Mouse (Mus musculus) limb, embryonic 11.5 days (tissue): ENCODE data around the gene Gpr149. TPM values are rescaled to one million over a fixed set of nuclear protein-coding genes. Genes with fewer than 3 reads are reported as not detected.

Experiments
- ATAC-seq: fragments of 200-750 bp; cut with Nextera tagmentation; 2 replicates; pipeline ENCODE4 v1.8.0; 2017; ENCODE audit warnings: low read depth; ENCODE audit not compliant: insufficient number of reproducible peaks, low FRiP score, low TSS enrichment
- DNase-seq: peaks from one replicate; pipeline ENCODE4 v3.0.0-alpha.2; 2015; ENCODE audit warnings: low spot score
- H3K27ac ChIP-seq: fragments of 300-500 bp; sonication (generic); replicated peaks from 2 replicates; pipeline ENCODE4 v1.5.1; 2014; ENCODE audit warnings: low read depth, mild to moderate bottlenecking, low read length
- H3K27me3 ChIP-seq: fragments of 300-500 bp; sonication (generic); 2 replicates; pipeline ENCODE4 v1.6.1; 2014; ENCODE audit warnings: mild to moderate bottlenecking, low read length, mixed read lengths; ENCODE audit not compliant: control insufficient read depth, insufficient read depth
- H3K36me3 ChIP-seq: fragments of 300-500 bp; sonication (generic); 2 replicates; pipeline ENCODE4 v1.6.1; 2014; ENCODE audit warnings: mild to moderate bottlenecking, low read length, moderate library complexity, mixed read lengths; ENCODE audit not compliant: control insufficient read depth, insufficient read depth
- H3K4me1 ChIP-seq: fragments of 300-500 bp; sonication (generic); 2 replicates; pipeline ENCODE4 v1.6.1; 2014; ENCODE audit warnings: low read length, mixed read lengths; ENCODE audit not compliant: control insufficient read depth, insufficient read depth
- H3K4me2 ChIP-seq: fragments of 300-500 bp; sonication (generic); 2 replicates; pipeline ENCODE4 v1.6.1; 2014; ENCODE audit warnings: low read depth, mild to moderate bottlenecking, moderate library complexity; ENCODE audit not compliant: severe bottlenecking
- H3K4me3 ChIP-seq: fragments of 300-500 bp; sonication (generic); 2 replicates; pipeline ENCODE4 v1.5.1; 2014; ENCODE audit warnings: low read depth, low read length
- H3K9ac ChIP-seq: fragments of 300-500 bp; sonication (generic); 2 replicates; pipeline ENCODE4 v1.6.1; 2014; ENCODE audit warnings: mild to moderate bottlenecking, low read length
- H3K9me3 ChIP-seq: fragments of 300-500 bp; sonication (generic); 2 replicates; pipeline ENCODE4 v1.6.1; 2016; ENCODE audit warnings: low read length; ENCODE audit not compliant: control insufficient read depth
- WGBS: fragments of 180-500 bp; shearing (Covaris S2); extraction: QIAGEN DNeasy Blood & Tissue Kit; methylation state at CpG from one replicate; pipeline ENCODE4 v1.1.7; 2014; 5-methylcytosine and 5-hydroxymethylcytosine counted together
- polyA plus RNA-seq: library from polyadenylated mRNA; unstranded; fragments of >200 nt; fragmentation: Nextera tagmentation; extraction: Ambion mirVana; gene quantifications from 2 replicates; pipeline ENCODE4 v1.2.1, GENCODE M21; 2014

Gpr149 gene
- polyA plus RNA-seq, 1 experiment from 2014 or later: not detected

DNA sequence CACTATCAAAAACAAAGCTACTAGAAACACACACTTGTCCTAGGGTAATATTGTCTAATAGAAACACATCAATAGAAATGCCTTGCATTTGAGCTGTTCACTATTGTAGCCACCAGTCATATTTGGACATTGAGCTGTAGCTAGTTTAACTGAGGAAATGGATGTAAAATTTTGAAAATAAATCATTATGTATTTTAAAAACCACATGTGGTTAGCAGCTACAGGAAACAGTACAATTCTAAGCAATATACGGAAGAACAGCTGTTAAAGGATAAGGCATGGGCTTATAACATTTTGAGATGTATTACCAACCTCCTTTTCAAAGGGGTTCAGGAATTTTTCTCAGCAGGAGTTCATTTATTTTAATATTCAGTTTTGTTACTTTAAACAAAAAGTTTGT is 19.9 kb downstream of the Gpr149 start:
- H3K4me1 ChIP-seq: no peaks in the 10 kb centered on the region
- DNase-seq: no peak
- H3K9ac ChIP-seq: no peak overlapping the region
- no peak for ATAC-seq
- H3K27me3 ChIP-seq: no peaks in the 10 kb centered on the region
- no peaks in the 10 kb centered on the region for H3K9me3 ChIP-seq
- no peak overlapping the region for H3K4me3 ChIP-seq
- 75% methylated on average over 1 of the region's 1 CpGs for WGBS
- no peak overlapping the region for H3K4me2 ChIP-seq
- H3K36me3 ChIP-seq: no peaks in the 10 kb centered on the region
- H3K27ac ChIP-seq: no peak overlapping the region

DNA sequence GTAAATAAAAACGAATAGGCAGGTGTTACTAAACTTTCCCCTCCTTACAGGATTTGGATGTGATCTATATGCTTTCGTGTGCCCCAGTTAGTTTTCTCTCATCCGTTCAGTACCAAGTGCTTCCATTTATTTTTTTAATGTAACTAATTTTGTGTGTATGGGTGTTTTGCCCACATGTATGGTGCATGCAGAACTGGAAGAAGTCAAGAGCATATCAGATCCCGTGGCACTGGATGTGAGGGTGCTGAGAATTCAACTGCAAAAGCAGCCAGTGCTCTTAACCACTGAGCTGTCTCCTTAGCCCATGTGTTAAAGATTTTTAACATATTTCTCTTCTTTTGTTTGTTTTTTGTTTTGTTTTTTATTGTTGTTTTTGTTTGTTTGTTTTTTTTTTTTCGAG is 77.3 kb downstream of the Gpr149 start:
- Histone ChIP-seq H3K27me3 (no peaks in the 10 kb centered on the region), H3K4me2 (no peak overlapping the region), H3K4me3 (no peak overlapping the region), H3K27ac (no peak overlapping the region), H3K4me1 (no peaks in the 10 kb centered on the region), H3K36me3 (no peaks in the 10 kb centered on the region), H3K9ac (no peak overlapping the region), H3K9me3 (no peaks in the 10 kb centered on the region)
- no peak for ATAC-seq
- WGBS: 67% methylated on average over 5 of the region's 5 CpGs
- DNase-seq: no peak

DNA sequence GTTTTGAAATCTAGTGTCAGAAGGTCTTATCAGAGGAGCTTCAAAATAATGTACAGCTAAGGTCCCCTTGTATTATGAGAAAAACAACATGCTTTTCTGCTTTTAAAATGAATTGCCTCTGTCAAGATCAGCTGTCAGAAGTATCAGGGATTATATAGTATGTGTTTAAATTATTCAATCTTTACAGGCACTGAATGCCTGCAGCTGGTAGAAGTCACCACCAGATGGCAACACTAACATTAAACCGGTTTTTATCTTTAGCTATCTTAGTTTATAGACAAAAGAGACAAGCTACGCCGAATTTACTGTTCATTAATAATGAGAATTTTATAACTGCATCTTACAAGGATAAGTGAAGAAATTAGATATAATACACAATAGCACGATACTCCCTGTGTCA is 77.8 kb downstream of the Gpr149 start:
- no peak for ATAC-seq
- no peak for DNase-seq

DNA sequence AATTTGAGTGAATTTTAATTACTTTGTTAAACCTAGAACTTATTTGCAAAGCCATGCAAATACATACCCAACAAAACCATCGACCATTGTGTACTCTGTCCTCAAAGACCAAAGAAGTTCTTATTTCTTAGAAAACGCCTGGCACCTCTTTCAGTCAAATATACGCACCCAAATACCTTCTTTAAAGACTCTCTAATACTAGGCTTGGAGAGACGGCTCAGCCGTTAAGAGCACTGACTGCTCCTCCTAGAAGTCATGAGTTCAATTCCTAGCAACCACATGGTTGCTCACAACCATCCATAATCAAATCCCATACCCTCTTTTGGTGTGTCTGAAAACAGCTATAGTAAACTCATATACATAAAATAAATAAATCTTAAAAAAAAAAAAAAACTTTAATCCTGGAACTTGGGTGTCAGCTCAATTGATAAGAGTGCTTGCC is 97.7 kb downstream of the Gpr149 start:
- ATAC-seq (no peak), DNase-seq (no peak)
- H3K4me1 ChIP-seq: peaks cover 6% of the 10 kb centered on the region
- H3K9me3 ChIP-seq: no peaks in the 10 kb centered on the region
- WGBS: 41% methylated on average over 5 of the region's 5 CpGs
- H3K27ac ChIP-seq: no peak overlapping the region
- H3K27me3 ChIP-seq: no peaks in the 10 kb centered on the region
- no peaks in the 10 kb centered on the region for H3K36me3 ChIP-seq
- peak overlapping the region; percentile 72 for H3K4me3 ChIP-seq
- no peak overlapping the region for H3K9ac ChIP-seq
- peak overlapping the region; percentile 26; the same call in 1 of the 2 replicates for H3K4me2 ChIP-seq

More for the DNA sequence above, 77.8 kb downstream of the Gpr149 start:
- H3K27ac ChIP-seq: no peak overlapping the region
- no peak overlapping the region for H3K4me3 ChIP-seq
- no peaks in the 10 kb centered on the region for H3K27me3 ChIP-seq
- H3K4me1 ChIP-seq: no peaks in the 10 kb centered on the region
- WGBS: 49% methylated on average over 4 of the region's 4 CpGs
- no peaks in the 10 kb centered on the region for H3K36me3 ChIP-seq
- H3K4me2 ChIP-seq: no peak overlapping the region
- H3K9me3 ChIP-seq: no peaks in the 10 kb centered on the region
- H3K9ac ChIP-seq: no peak overlapping the region

DNA sequence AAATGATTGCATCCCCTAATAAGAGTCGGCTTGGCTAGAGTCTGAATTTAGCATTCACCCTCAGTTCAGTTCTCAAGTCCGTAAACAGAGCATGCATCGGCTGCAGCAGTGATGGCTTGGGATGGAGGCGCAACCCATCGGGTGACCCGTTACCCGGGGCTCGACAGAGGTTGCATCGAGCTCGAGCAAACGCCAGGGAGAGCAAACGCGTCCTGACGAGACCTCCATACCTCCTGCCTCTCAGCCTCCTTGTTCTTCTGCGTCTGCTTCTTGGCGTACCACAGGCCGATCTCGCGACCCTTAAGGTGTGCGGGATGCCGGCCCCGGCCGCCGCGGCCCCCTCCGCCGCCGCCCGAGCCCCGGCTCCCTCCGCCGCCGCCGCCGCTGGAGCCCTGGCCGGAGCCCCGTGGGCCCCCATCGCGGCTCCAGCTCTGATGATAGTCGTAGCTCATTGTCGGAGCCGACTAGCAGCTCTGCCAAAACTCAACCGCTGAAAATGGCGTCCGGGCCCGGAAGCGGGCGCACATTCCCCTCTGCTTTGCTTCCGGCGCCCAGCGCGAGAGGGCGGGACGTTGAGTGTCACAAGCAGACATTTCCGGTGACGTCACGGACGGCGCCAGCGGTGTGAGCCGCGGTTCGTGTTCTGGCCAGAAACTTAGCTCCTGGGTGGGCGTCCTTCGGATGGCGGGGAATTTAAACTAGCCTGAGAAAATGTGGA is 98.3 kb downstream of the Gpr149 start, which contains the start of gene Dhx36:
Gene Dhx36, minus strand, starts transcription at position 517 of the 718 bp plus-strand sequence.
- H3K4me2 ChIP-seq: peak within 1 kb of the TSS; percentile 67
- peak within 1 kb of the TSS; percentile 72 for H3K4me3 ChIP-seq
- H3K27ac ChIP-seq: peak within 1 kb of the TSS; percentile 89
- peaks cover 6% of the 10 kb centered on the region for H3K4me1 ChIP-seq
- no peaks in the 10 kb centered on the region for H3K27me3 ChIP-seq
- no peaks in the 10 kb centered on the region for H3K9me3 ChIP-seq
- under 1% methylated on average over 66 of the region's 66 CpGs for WGBS
- no peaks in the 10 kb centered on the region for H3K36me3 ChIP-seq
- DNase-seq: peak; percentile 98
- peak within 1 kb of the TSS; percentile 95 for H3K9ac ChIP-seq
- ATAC-seq: peak; percentile 98

DNA sequence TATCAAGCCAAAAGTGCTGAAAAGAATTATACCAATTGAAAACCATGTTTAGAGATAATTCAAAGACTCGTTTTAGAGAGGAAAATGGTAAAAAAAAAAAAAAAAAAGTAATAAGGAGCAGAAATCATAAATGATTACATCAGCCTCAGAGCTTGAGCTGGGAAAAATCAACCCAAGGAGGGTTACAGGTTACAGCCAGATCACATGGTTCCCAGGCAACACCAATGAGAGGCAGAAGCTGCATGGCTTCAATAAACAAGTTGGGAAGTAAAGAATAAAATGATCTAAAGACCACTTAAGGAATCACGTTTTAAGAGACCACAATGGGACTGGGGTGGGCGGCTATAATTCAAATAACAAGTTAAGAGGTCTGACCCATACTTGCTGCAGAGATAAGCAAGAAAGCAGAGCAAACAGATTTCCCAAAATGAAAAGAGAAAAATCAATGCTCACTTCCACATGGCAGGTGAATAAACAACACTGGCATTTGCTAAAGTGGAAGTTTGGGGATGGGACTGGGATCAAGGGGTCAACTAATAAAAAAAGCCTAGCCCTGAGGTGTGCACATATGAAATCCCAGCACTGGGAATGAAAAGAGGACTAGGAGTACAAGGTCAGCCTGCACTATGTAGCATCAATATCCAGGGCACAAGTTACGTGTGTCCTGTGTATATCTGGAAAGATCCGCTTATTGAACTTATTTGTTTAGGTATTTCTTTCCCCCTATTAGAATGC is 99.6 kb downstream of the Gpr149 start:
- H3K27ac ChIP-seq: no peak overlapping the region
- 80% methylated on average over 5 of the region's 5 CpGs for WGBS
- H3K9ac ChIP-seq: no peak overlapping the region
- H3K36me3 ChIP-seq: no peaks in the 10 kb centered on the region
- ATAC-seq (no peak), DNase-seq (no peak)
- peaks cover 6% of the 10 kb centered on the region for H3K4me1 ChIP-seq
- H3K9me3 ChIP-seq: no peaks in the 10 kb centered on the region
- no peaks in the 10 kb centered on the region for H3K27me3 ChIP-seq
- H3K4me3 ChIP-seq: peak overlapping the region; percentile 72
- peak overlapping the region; percentile 67 for H3K4me2 ChIP-seq

DNA sequence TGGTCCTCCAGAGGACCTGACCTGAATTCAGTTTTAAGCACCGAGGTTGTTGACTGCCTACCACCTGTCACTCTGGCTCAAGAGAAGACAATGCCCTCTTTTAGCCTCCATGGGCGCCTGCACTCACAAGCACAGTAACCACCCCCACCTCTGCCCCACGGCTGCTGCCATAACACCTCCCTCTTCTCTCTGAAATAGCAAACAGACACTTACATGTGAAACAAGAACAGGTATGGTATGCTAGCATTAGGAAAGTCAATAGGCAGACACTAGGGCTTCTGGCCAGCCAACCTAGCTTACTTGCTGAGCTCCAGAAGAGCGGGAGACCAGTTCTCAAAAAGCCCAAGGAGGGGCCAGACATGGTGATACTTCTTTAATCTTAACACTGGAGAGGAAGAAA is 105.6 kb downstream of the Gpr149 start:
- Histone ChIP-seq H3K4me2 (no peak overlapping the region), H3K4me3 (no peak overlapping the region), H3K36me3 (peaks cover 8% of the 10 kb centered on the region; the same call in 1 of the 2 replicates), H3K27me3 (no peaks in the 10 kb centered on the region), H3K9me3 (no peaks in the 10 kb centered on the region), H3K4me1 (no peaks in the 10 kb centered on the region), H3K9ac (no peak overlapping the region), H3K27ac (no peak overlapping the region)
- DNase-seq (no peak), ATAC-seq (no peak)
- 82% methylated on average over 4 of the region's 4 CpGs for WGBS

DNA sequence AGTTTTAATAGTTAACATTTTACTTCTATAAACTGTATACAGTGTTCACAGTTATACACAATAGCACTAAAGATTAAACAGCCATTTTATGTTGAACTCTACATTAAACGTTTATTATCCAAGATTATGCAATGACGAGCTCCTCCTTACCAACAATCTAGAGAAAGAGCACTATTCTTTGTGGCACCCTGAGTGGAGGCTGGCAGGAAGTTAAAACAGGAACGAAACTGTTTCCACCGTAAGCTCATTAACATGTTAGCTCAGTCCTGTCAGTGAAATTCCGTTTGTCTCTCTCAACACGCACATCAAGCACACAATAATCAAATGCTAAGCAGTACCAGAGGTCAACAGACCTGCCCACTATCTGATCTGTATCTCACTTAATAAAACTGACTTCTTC is 112.4 kb downstream of the Gpr149 start:
- Histone ChIP-seq H3K27ac (no peak overlapping the region), H3K27me3 (no peaks in the 10 kb centered on the region), H3K4me2 (no peak overlapping the region), H3K9me3 (no peaks in the 10 kb centered on the region), H3K9ac (no peak overlapping the region), H3K4me1 (no peaks in the 10 kb centered on the region), H3K36me3 (peaks cover 8% of the 10 kb centered on the region; the same call in 1 of the 2 replicates), H3K4me3 (no peak overlapping the region)
- ATAC-seq (no peak), DNase-seq (no peak)
- WGBS: 88% methylated on average over 6 of the region's 6 CpGs
